Mouse (Mus musculus) ovary, adult 18-20 months (tissue): ENCODE measurements around the gene Fam207a.

Source experiments
- DNase-seq: peaks from one replicate; pipeline ENCODE4 v3.0.0; 2022; ENCODE audit warnings: low spot score, mixed read lengths

Gene Fam207a

GRCm38 (mm10) chr10:77531026-77532019 lies 15.7 kb upstream of the Fam207a start:
- DNase-seq = no peak

- DNase-seq = no peak
These were observed 14.6 kb upstream of the Fam207a start, which contains the start of gene Itgb2 for GRCm38 (mm10) chr10:77530140-77530539. Gene Itgb2, plus strand, starts transcription at chr10:77530252.

- DNase-seq = no peak
These were observed 13.0 kb upstream of the Fam207a start for GRCm38 (mm10) chr10:77528634-77529033.

- no peak for DNase-seq
These were observed 10.9 kb upstream of the Fam207a start for GRCm38 (mm10) chr10:77526488-77526887.

- no peak for DNase-seq
These were observed 7.7 kb upstream of the Fam207a start for GRCm38 (mm10) chr10:77523321-77523720.

- no peak for DNase-seq
These were observed 7.2 kb upstream of the Fam207a start for GRCm38 (mm10) chr10:77522746-77523145.

GRCm38 (mm10) chr10:77522021-77522731 lies 6.6 kb upstream of the Fam207a start:
- no peak for DNase-seq

GRCm38 (mm10) chr10:77520497-77520896 lies 4.9 kb upstream of the Fam207a start:
- DNase-seq = no peak

- DNase-seq = no peak
These were observed 3.6 kb upstream of the Fam207a start for GRCm38 (mm10) chr10:77519191-77519590.

- DNase-seq = no peak
These were observed 2.2 kb upstream of the Fam207a start for GRCm38 (mm10) chr10:77517801-77518200.

GRCm38 (mm10) chr10:77517066-77517620 lies 1.6 kb upstream of the Fam207a start:
- peak; percentile 37 for DNase-seq

GRCm38 (mm10) chr10:77516379-77516951 lies 880 bp upstream of the Fam207a start:
- no peak for DNase-seq

GRCm38 (mm10) chr10:77510225-77510982 lies 5.2 kb downstream of the Fam207a start:
- no peak for DNase-seq

GRCm38 (mm10) chr10:77509403-77510187 lies 6.0 kb downstream of the Fam207a start:
- DNase-seq = peak; percentile 33

- DNase-seq = no peak
These were observed 6.8 kb downstream of the Fam207a start for GRCm38 (mm10) chr10:77508744-77509143.

- DNase-seq = no peak
These were observed 7.8 kb downstream of the Fam207a start for GRCm38 (mm10) chr10:77507779-77508178.

GRCm38 (mm10) chr10:77506961-77507577 lies 8.5 kb downstream of the Fam207a start:
- DNase-seq = no peak

- no peak for DNase-seq
These were observed 9.1 kb downstream of the Fam207a start for GRCm38 (mm10) chr10:77506526-77506925.

GRCm38 (mm10) chr10:77504143-77504542 lies 11.4 kb downstream of the Fam207a start:
- no peak for DNase-seq
